Mouse (Mus musculus) lung, postnatal 0 days (tissue): ENCODE measurements around the gene Hoxd1.

Experiments used
- CTCF ChIP-seq: IDR thresholded peaks from 2 replicates; pipeline ENCODE4 v1.5.1; 2016; ENCODE audit warnings: antibody characterized with exemption, mild to moderate bottlenecking
- EP300 ChIP-seq: IDR thresholded peaks from 2 replicates; pipeline ENCODE4 v1.6.1; 2016; ENCODE audit warnings: antibody characterized with exemption, mild to moderate bottlenecking, control low read depth

GRCm38 (mm10) chr2:74721882-74722281 lies 40.9 kb upstream of the Hoxd1 start:
- TF ChIP-seq CTCF (no peak), EP300 (no peak)
